Mouse (Mus musculus): ENCODE measurements at regions not wholly inside any gene's neighbourhood (a gene's known extent, or its start where the extent isn't known, plus 50 kb on each side); places are given as distances from the start of the nearest gene placed in this dataset.

DNA sequence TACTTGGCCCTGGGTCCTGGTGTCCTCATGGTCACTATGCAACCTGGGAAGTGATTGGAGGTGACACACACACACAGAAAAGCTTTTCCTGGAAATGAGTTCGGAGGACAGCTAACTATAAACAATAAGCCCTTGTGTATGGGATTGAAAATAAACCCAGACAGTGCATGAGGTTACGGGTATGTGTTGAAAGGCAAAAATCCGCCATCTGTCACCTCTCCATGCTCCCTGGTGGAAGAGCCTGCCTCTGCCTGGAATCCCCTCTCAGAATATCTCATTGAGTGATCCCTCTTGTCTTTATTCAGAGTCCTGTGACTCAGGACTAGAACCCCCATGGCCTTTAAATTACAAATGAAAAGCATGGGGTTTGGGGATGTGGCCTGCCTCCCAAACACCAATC, 276.2 kb downstream of the Pik3r1 start:
- Histone ChIP-seq H3K4me1 (ENCODE audit: control insufficient read depth, insufficient read depth, low read length) (no peaks in the 10 kb centered on the region), H3K4me3 (ENCODE audit: insufficient read depth, low read length) (no peak overlapping the region), H3K27ac (ENCODE audit: insufficient read depth, low read depth, low read length) (no peak overlapping the region)
- TF ChIP-seq CTCF (IDR thresholded peaks at IDR 0.05; ENCODE audit: low read depth, low read length) (no peak), POLR2A (IDR thresholded peaks at IDR 0.05; ENCODE audit: borderline replicate concordance, low read depth, low read length) (no peak)

DNA sequence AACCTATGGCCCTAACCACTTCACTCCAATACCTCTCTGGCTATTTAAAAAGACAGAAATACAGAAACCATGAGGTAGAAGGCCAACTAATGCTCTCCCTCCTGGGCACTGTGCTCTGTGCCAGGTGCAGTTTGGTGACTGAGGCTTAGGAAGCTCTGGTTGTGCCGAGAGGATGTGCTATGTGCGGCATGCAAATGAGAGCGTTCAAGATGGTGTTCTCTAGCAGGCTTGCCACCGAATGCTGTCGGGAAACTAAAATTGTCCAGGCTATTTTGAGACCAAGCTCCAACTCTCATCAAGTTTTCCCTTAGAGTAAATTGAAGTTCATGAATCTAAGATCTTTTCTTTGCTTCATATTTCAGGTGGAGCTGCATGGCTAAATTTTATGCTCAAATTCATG, 277.1 kb downstream of the Pik3r1 start:
- no peak overlapping the region for H3K4me3 ChIP-seq (ENCODE audit: insufficient read depth, low read length)
- H3K4me1 ChIP-seq (ENCODE audit: control insufficient read depth, insufficient read depth, low read length): no peaks in the 10 kb centered on the region
- H3K27ac ChIP-seq (ENCODE audit: insufficient read depth, low read depth, low read length): no peak overlapping the region
- no peak for TF ChIP-seq CTCF (IDR thresholded peaks at IDR 0.05; ENCODE audit: low read depth, low read length)
- TF ChIP-seq POLR2A (IDR thresholded peaks at IDR 0.05; ENCODE audit: borderline replicate concordance, low read depth, low read length): no peak

DNA sequence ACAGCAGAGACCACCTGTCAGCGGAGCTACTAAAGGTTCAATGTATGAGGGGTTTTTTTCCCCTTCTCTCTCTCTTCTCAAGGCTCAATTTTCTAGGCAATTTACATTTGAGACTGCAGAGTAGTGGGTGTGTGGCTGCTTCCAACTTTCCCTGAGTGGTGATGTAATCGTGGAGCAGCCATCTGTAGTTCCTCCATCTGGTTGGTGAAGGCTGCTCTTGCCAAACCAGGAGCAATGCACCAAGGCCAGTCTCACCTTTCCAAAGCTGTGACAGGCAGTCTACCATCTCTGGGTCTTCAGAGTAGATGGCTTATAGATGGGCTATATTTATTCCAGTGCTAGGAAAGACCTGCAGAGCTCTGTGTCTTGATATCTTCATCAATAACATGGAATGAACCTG, 280.4 kb downstream of the Pik3r1 start:
- TF ChIP-seq POLR2A (IDR thresholded peaks at IDR 0.05; ENCODE audit: borderline replicate concordance, low read depth, low read length) (no peak), CTCF (IDR thresholded peaks at IDR 0.05; ENCODE audit: low read depth, low read length) (no peak)
- Histone ChIP-seq H3K4me3 (ENCODE audit: insufficient read depth, low read length) (no peak overlapping the region), H3K4me1 (ENCODE audit: control insufficient read depth, insufficient read depth, low read length) (no peaks in the 10 kb centered on the region), H3K27ac (ENCODE audit: insufficient read depth, low read depth, low read length) (no peak overlapping the region)

DNA sequence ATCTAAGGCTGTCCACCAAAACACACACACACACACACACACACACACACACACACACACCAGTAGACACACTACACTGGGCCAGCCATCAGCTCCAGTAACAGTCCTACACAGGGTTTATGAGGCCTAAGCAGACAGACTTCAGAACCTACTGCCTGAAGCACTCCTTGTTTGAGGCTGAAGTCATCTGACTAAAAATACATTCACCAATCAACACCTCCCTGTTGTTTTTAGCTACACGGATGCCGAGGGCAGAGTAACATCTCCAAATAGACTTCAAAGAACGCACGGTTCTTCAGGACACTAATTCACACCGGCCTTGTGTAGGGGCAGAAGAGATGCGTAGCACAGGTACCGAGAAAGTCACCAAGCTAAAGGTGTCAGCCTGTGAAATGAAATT, 282.2 kb downstream of the Pik3r1 start:
- H3K27ac ChIP-seq (ENCODE audit: insufficient read depth, low read depth, low read length): no peak overlapping the region
- no peaks in the 10 kb centered on the region for H3K4me1 ChIP-seq (ENCODE audit: control insufficient read depth, insufficient read depth, low read length)
- H3K4me3 ChIP-seq (ENCODE audit: insufficient read depth, low read length): no peak overlapping the region
- TF ChIP-seq CTCF (IDR thresholded peaks at IDR 0.05; ENCODE audit: low read depth, low read length) (no peak), POLR2A (IDR thresholded peaks at IDR 0.05; ENCODE audit: borderline replicate concordance, low read depth, low read length) (no peak)

DNA sequence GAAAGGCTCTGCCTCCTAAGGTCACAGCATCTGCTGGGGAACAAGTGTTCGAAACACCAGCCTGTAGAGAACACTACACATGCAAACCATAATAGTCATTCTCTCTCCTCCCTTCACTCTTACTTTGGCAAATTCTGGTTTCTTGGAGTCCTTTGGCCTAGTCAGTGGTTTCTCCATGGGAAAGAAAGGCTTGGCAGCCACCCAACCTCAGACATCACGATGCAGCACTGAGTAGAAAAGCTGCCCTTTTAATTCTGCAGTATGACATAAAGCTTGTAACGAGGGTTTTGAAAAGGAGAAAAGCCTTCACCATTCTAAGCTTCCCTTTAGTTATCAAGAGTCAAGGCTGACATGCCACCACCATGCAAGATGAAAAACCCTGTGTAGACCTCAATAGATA, 284.2 kb downstream of the Pik3r1 start:
- no peak for TF ChIP-seq CTCF (IDR thresholded peaks at IDR 0.05; ENCODE audit: low read depth, low read length)
- no peak for TF ChIP-seq POLR2A (IDR thresholded peaks at IDR 0.05; ENCODE audit: borderline replicate concordance, low read depth, low read length)
- no peaks in the 10 kb centered on the region for H3K4me1 ChIP-seq (ENCODE audit: control insufficient read depth, insufficient read depth, low read length)
- no peak overlapping the region for H3K4me3 ChIP-seq (ENCODE audit: insufficient read depth, low read length)
- H3K27ac ChIP-seq (ENCODE audit: insufficient read depth, low read depth, low read length): no peak overlapping the region

DNA sequence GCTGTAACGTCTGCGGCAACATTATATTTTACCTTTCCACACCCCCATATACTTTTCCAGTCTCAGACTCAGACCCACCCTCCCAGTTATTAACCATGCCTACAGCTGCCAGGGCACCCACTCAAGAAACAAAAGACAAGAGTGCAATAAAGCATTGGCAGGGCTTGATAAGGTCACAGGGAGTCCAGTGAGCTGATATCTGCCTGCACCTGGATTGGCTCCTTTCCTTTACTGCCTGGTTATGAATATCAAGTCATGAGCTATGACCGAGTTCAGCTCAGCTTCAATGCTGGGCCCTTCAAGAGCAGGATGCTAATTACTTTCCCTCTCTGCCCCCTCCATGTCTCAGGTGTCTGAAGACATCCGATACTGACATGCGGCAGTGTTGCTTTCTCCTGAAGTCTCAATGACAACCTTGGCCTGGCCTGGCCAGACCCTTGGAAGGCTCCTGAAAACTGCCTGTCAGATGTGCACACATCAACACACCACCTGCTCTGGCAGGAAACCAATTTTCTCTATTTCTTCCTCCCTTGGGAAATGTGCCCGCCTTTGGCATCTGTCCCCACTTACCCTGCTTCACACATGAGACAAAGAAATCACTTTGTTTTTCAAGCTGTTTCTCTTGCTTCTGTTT, 286.3 kb downstream of the Pik3r1 start:
- Histone ChIP-seq H3K4me3 (ENCODE audit: insufficient read depth, low read length) (no peak overlapping the region), H3K27ac (ENCODE audit: insufficient read depth, low read depth, low read length) (no peak overlapping the region), H3K4me1 (ENCODE audit: control insufficient read depth, insufficient read depth, low read length) (no peaks in the 10 kb centered on the region)
- no peak for TF ChIP-seq POLR2A (IDR thresholded peaks at IDR 0.05; ENCODE audit: borderline replicate concordance, low read depth, low read length)
- TF ChIP-seq CTCF (IDR thresholded peaks at IDR 0.05; ENCODE audit: low read depth, low read length): no peak

DNA sequence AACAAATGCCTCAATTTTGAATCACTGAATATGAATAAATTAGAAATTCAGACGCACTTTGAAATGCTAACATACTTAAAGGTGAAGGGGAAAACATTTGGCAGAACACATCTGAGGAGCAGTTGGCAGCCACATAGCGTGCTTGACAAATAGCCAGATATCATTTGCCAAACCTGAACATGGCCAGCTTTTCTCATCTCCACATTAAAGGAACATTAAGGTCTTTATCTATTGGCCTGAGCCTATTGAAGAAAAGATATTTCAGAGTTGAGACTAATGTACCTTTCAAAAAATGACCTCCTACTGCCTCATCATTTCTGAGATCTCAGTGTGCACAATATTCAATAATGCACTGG, 288.7 kb downstream of the Pik3r1 start:
- Histone ChIP-seq H3K27ac (ENCODE audit: insufficient read depth, low read depth, low read length) (no peak overlapping the region), H3K4me1 (ENCODE audit: control insufficient read depth, insufficient read depth, low read length) (no peaks in the 10 kb centered on the region), H3K4me3 (ENCODE audit: insufficient read depth, low read length) (no peak overlapping the region)
- TF ChIP-seq POLR2A (IDR thresholded peaks at IDR 0.05; ENCODE audit: borderline replicate concordance, low read depth, low read length): no peak
- TF ChIP-seq CTCF (IDR thresholded peaks at IDR 0.05; ENCODE audit: low read depth, low read length): no peak

DNA sequence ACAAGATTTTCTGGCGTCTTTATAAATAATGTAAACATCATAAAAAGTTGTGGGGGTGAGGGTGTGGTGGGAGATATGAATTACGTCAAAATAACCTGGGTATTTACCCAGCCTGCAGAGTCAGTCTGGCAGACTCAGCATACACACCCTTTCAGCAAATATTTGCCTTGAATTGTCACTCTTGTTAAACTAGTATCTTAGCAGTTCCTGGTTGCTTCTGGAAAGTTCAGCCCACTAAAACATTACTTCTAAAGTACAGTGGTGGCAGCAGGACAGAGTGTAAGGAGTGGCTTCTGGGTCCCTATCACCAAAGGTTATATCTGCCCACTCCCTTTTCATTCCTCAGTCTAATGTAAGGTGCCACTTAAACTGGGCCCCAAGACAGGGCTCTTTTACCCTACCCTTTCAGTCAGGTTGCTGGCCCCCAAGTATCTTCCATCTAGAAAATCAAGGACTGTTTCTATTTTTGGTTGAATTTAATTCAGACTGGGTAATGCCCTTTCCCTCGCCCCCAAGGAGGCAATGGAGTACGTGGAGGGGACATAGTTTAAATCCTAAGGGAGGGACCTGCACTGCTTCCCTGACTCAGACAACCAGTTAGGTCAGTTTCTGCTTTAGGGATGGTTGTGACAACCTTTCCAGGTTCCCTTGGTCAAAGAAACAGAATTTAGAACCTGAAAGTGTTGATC, 289.3 kb downstream of the Pik3r1 start:
- TF ChIP-seq POLR2A (IDR thresholded peaks at IDR 0.05; ENCODE audit: borderline replicate concordance, low read depth, low read length) (no peak), CTCF (IDR thresholded peaks at IDR 0.05; ENCODE audit: low read depth, low read length) (no peak)
- Histone ChIP-seq H3K4me1 (ENCODE audit: control insufficient read depth, insufficient read depth, low read length) (no peaks in the 10 kb centered on the region), H3K4me3 (ENCODE audit: insufficient read depth, low read length) (no peak overlapping the region), H3K27ac (ENCODE audit: insufficient read depth, low read depth, low read length) (no peak overlapping the region)

DNA sequence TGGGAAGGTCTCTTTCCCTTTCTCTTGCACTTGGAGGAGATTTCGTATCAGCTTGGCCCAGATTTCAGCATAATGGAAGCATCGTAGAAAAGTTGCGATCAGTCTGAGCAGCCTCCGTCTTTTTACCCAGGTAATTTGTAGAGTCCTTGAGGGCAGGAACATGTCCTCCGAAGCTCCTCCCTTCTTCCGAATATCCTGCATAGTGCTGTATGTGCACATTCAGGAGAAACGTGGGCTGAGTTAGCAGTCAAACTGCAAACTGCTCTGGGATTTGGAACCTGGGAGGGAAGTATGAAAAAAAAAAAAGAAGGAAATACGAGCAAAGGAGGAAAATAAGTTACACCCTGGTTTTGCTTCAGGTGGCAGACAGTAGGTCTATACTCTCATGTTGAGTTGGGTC, 294.7 kb downstream of the Pik3r1 start:
- TF ChIP-seq CTCF (IDR thresholded peaks at IDR 0.05; ENCODE audit: low read depth, low read length) (no peak), POLR2A (IDR thresholded peaks at IDR 0.05; ENCODE audit: borderline replicate concordance, low read depth, low read length) (no peak)
- H3K4me1 ChIP-seq (ENCODE audit: control insufficient read depth, insufficient read depth, low read length): no peaks in the 10 kb centered on the region
- no peak overlapping the region for H3K27ac ChIP-seq (ENCODE audit: insufficient read depth, low read depth, low read length)
- no peak overlapping the region for H3K4me3 ChIP-seq (ENCODE audit: insufficient read depth, low read length)

DNA sequence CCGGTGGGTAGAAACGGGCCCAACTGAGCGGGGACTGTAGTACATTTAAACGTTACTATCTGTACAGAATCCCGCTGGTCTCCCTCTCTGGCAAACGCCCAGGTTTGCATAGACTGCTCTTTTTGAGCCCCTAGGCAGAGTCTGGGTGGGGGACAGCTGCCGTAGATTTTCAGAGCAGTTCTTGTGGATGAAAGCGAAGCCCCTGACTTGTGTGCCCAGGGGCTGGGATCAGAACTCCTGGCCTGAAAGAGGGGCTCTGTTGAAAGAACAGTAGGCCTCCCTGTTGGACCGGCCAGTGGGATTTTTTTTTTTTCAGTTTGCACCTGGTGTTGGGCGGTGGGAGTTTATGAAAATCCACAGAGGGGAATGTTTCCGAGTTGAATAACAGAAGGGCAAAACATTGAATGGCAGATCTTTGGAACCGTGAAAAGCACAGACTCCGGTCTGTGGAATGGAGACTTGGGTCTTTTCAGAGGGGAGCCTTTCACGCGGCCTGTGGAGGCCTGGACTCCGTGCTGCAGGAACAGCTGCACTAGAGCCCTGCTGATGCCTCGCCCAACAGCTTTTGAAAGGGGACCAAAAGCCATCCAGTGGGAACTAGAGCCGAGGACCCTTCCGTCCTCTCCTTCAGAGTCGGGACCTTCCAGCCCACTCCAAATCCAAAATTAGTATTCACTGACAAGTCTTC, 297.3 kb downstream of the Pik3r1 start:
- TF ChIP-seq POLR2A (IDR thresholded peaks at IDR 0.05; ENCODE audit: borderline replicate concordance, low read depth, low read length): no peak
- no peak overlapping the region for H3K4me3 ChIP-seq (ENCODE audit: insufficient read depth, low read length)
- H3K27ac ChIP-seq (ENCODE audit: insufficient read depth, low read depth, low read length): no peak overlapping the region
- no peaks in the 10 kb centered on the region for H3K4me1 ChIP-seq (ENCODE audit: control insufficient read depth, insufficient read depth, low read length)

Measured in bone marrow macrophage, adult 2 months (primary cell).